Comparison of ENCODE assay signal across 8 mouse cellular contexts in genomic region chr16:20672965-20673705, GRCm38 (mm10). TPM values are rescaled to one million over a fixed set of nuclear protein-coding genes. Genes with fewer than 3 reads are reported as not detected.
A peak's percentile ranks its signal among the peaks of the same experiment; 100 is the strongest.
DNase-seq lines count a peak whose midpoint lies in the region; ATAC-seq and TF ChIP-seq lines count a peak whose summit lies in the region.

No protein-coding gene starts in this region.

- DNase-seq in left cerebral cortex, adult 2 months (ENCODE audit: extremely low spot score in 1 of 2, low spot score in 2 of 2) = peak; percentile 54
- DNase-seq in left cerebral cortex, adult 8-10 months (ENCODE audit: low spot score in 2 of 2) = no peak
- peak; percentile 49 to 74 for DNase-seq in cerebellum, adult 18-20 months
- DNase-seq in frontal cortex, postnatal 14 days (ENCODE audit: low spot score in 2 of 2) = peak; percentile 20 to 25
- DNase-seq in hindbrain, embryonic 14.5 days (ENCODE audit: low spot score) = no peak
- peak; percentile 51 for DNase-seq in limb, embryonic 11.5 days (ENCODE audit: low spot score)

- TF ChIP-seq CTCF in left cerebral cortex, adult 2 months (IDR thresholded peaks at IDR 0.05) = no peak
- no peak for TF ChIP-seq CTCF in testis, adult 2 months (IDR thresholded peaks at IDR 0.05; ENCODE audit: control insufficient read depth, insufficient read depth, insufficient replicate concordance, low read depth, low read length)

- peak overlapping the region; percentile 79 for H3K27ac ChIP-seq in left cerebral cortex, adult 2 months
- H3K27ac ChIP-seq in hindbrain, embryonic 14.5 days = peak overlapping the region; percentile 86
- peak overlapping the region; percentile 94 for H3K27ac ChIP-seq in limb, embryonic 11.5 days (replicated peaks; ENCODE audit: low read depth, low read length)
- H3K27ac ChIP-seq in midbrain, embryonic 12.5 days (replicated peaks) = peak overlapping the region; percentile 95
- peak overlapping the region; percentile 55 for H3K27ac ChIP-seq in testis, adult 2 months (ENCODE audit: control insufficient read depth, insufficient read depth, low read depth, low read length)

- TF ChIP-seq POLR2A in testis, adult 2 months (IDR thresholded peaks at IDR 0.05; ENCODE audit: control insufficient read depth, low read depth, low read length) = no peak

- intact Hi-C loops in left cerebral cortex, adult 2 months (cut with DNase I) = loop anchor here (2.0 kb wide), 1 partner anchor 22 kb away; the partner anchor contains the start of gene Psmd2

- WGBS in hindbrain, embryonic 14.5 days = under 1% methylated on average over 47 of the region's 78 CpGs
- WGBS in limb, embryonic 11.5 days = under 1% methylated on average over 55 of the region's 78 CpGs
- under 1% methylated on average over 40 of the region's 78 CpGs for WGBS in midbrain, embryonic 12.5 days

- peak overlapping the region; percentile 65 for H3K4me3 ChIP-seq in left cerebral cortex, adult 2 months
- peak overlapping the region; percentile 98 for H3K4me3 ChIP-seq in hindbrain, embryonic 14.5 days (replicated peaks; ENCODE audit: low read length)
- H3K4me3 ChIP-seq in limb, embryonic 11.5 days (ENCODE audit: low read depth, low read length) = peak overlapping the region; percentile 96
- peak overlapping the region; percentile 93 for H3K4me3 ChIP-seq in midbrain, embryonic 12.5 days
- peak overlapping the region; percentile 89 for H3K4me3 ChIP-seq in testis, adult 2 months (ENCODE audit: control insufficient read depth, low read depth, low read length)

- no peaks in the 10 kb centered on the region for H3K9me3 ChIP-seq in hindbrain, embryonic 14.5 days (ENCODE audit: control insufficient read depth, low read length)
- H3K9me3 ChIP-seq in limb, embryonic 11.5 days (ENCODE audit: control insufficient read depth, low read length) = no peaks in the 10 kb centered on the region
- H3K9me3 ChIP-seq in midbrain, embryonic 12.5 days = no peaks in the 10 kb centered on the region

- no peaks in the 10 kb centered on the region for H3K27me3 ChIP-seq in hindbrain, embryonic 14.5 days (ENCODE audit: control insufficient read depth, insufficient read depth, low read length)
- H3K27me3 ChIP-seq in limb, embryonic 11.5 days (ENCODE audit: control insufficient read depth, insufficient read depth, low read length) = no peaks in the 10 kb centered on the region
- H3K27me3 ChIP-seq in midbrain, embryonic 12.5 days = no peaks in the 10 kb centered on the region
- H3K27me3 ChIP-seq in testis, adult 2 months (ENCODE audit: control insufficient read depth, insufficient read depth, low read length) = no peaks in the 10 kb centered on the region

- peak overlapping the region; percentile 97 for H3K4me2 ChIP-seq in hindbrain, embryonic 14.5 days (replicated peaks)
- H3K4me2 ChIP-seq in limb, embryonic 11.5 days (ENCODE audit: low read depth, severe bottlenecking) = peak overlapping the region; percentile 82
- H3K4me2 ChIP-seq in midbrain, embryonic 12.5 days (replicated peaks) = peak overlapping the region; percentile 90

- peak; percentile 87 for ATAC-seq in hindbrain, embryonic 14.5 days (ENCODE audit: low FRiP score)
- peak; percentile 79; the same call in 1 of the 2 replicates for ATAC-seq in limb, embryonic 11.5 days (ENCODE audit: insufficient number of reproducible peaks, low FRiP score, low TSS enrichment, low read depth)
- peak; percentile 86 for ATAC-seq in midbrain, embryonic 12.5 days (ENCODE audit: low FRiP score, low read depth)

- peaks cover 18% of the 10 kb centered on the region for H3K4me1 ChIP-seq in hindbrain, embryonic 14.5 days (replicated peaks; ENCODE audit: control insufficient read depth, insufficient read depth, low read length)
- H3K4me1 ChIP-seq in limb, embryonic 11.5 days (ENCODE audit: control insufficient read depth, insufficient read depth, low read length) = peaks cover 12% of the 10 kb centered on the region
- H3K4me1 ChIP-seq in midbrain, embryonic 12.5 days = peaks cover 19% of the 10 kb centered on the region
- peaks cover 9% of the 10 kb centered on the region for H3K4me1 ChIP-seq in testis, adult 2 months (ENCODE audit: control insufficient read depth, insufficient read depth, low read length)

- peak overlapping the region; percentile 95 for H3K9ac ChIP-seq in hindbrain, embryonic 14.5 days
- peak overlapping the region; percentile 95 for H3K9ac ChIP-seq in limb, embryonic 11.5 days (ENCODE audit: low read length)
- peak overlapping the region; percentile 97 for H3K9ac ChIP-seq in midbrain, embryonic 12.5 days (replicated peaks)

- H3K36me3 ChIP-seq in hindbrain, embryonic 14.5 days (replicated peaks; ENCODE audit: control insufficient read depth, insufficient read depth) = peaks cover 35% of the 10 kb centered on the region
- peaks cover 17% of the 10 kb centered on the region for H3K36me3 ChIP-seq in limb, embryonic 11.5 days (ENCODE audit: control insufficient read depth, insufficient read depth, low read length)
- peaks cover 34% of the 10 kb centered on the region for H3K36me3 ChIP-seq in midbrain, embryonic 12.5 days
- peaks cover 4% of the 10 kb centered on the region for H3K36me3 ChIP-seq in testis, adult 2 months (ENCODE audit: control insufficient read depth, insufficient read depth, low read length)

RNA-seq across cellular contexts. Expression of gene Eif4g1, which starts 5.0 kb away (rescaled TPM):
- 100 to 1,000 TPM; 278 to 283 TPM for total RNA-seq in left cerebral cortex, adult 2 months (2021)
- total RNA-seq in left cerebral cortex, adult 8-10 months (2022) = 100 to 1,000 TPM; 253 to 267 (median 263) TPM
- 124 and 130 TPM in 2 replicates for polyA plus RNA-seq in hindbrain, embryonic 14.5 days (2014; fragmentation: Nextera tagmentation; extraction: Ambion mirVana)
- 170 and 190 TPM in 2 replicates for polyA plus RNA-seq in limb, embryonic 11.5 days (2014; fragmentation: Nextera tagmentation; extraction: Ambion mirVana)
- polyA plus RNA-seq in midbrain, embryonic 12.5 days (2016; fragmentation: Nextera tagmentation; extraction: Ambion mirVana) = 191 and 210 TPM in 2 replicates
- polyA plus RNA-seq in testis, adult 2 months (2012; rRNA removed) = 251 and 267 TPM in 2 replicates

RNA-seq across cellular contexts. Expression of gene Fam131a, which starts 19.9 kb away (rescaled TPM):
- total RNA-seq in left cerebral cortex, adult 2 months (2021) = 100 to 1,000 TPM; 320 to 343 TPM
- total RNA-seq in left cerebral cortex, adult 8-10 months (2022) = 100 to 1,000 TPM; 271 to 291 (median 283) TPM
- polyA plus RNA-seq in hindbrain, embryonic 14.5 days (2014; fragmentation: Nextera tagmentation; extraction: Ambion mirVana) = 41.8 and 44.2 TPM in 2 replicates
- 3.5 and 4.1 TPM in 2 replicates for polyA plus RNA-seq in limb, embryonic 11.5 days (2014; fragmentation: Nextera tagmentation; extraction: Ambion mirVana)
- polyA plus RNA-seq in midbrain, embryonic 12.5 days (2016; fragmentation: Nextera tagmentation; extraction: Ambion mirVana) = 17.9 and 18.0 TPM in 2 replicates
- 102 and 116 TPM in 2 replicates for polyA plus RNA-seq in testis, adult 2 months (2012; rRNA removed)

RNA-seq across cellular contexts. Expression of gene Psmd2, which starts 21.7 kb away (rescaled TPM):
- total RNA-seq in left cerebral cortex, adult 2 months (2021) = 100 to 1,000 TPM; 218 to 233 TPM
- 100 to 1,000 TPM; 222 to 245 (median 230) TPM for total RNA-seq in left cerebral cortex, adult 8-10 months (2022)
- 329 and 358 TPM in 2 replicates for polyA plus RNA-seq in hindbrain, embryonic 14.5 days (2014; fragmentation: Nextera tagmentation; extraction: Ambion mirVana)
- polyA plus RNA-seq in limb, embryonic 11.5 days (2014; fragmentation: Nextera tagmentation; extraction: Ambion mirVana) = 480 and 491 TPM in 2 replicates
- 432 and 443 TPM in 2 replicates for polyA plus RNA-seq in midbrain, embryonic 12.5 days (2016; fragmentation: Nextera tagmentation; extraction: Ambion mirVana)
- polyA plus RNA-seq in testis, adult 2 months (2012; rRNA removed) = 241 and 287 TPM in 2 replicates

RNA-seq across cellular contexts. Expression of gene Ece2, which starts 43.5 kb away (rescaled TPM):
- 10 to 100 TPM; 24.7 to 28.9 TPM for total RNA-seq in left cerebral cortex, adult 2 months (2021)
- 10 to 100 TPM; 28.2 to 33.5 (median 30.5) TPM for total RNA-seq in left cerebral cortex, adult 8-10 months (2022)
- 10.6 and 12.1 TPM in 2 replicates for polyA plus RNA-seq in hindbrain, embryonic 14.5 days (2014; fragmentation: Nextera tagmentation; extraction: Ambion mirVana)
- 3.0 and 3.4 TPM in 2 replicates for polyA plus RNA-seq in limb, embryonic 11.5 days (2014; fragmentation: Nextera tagmentation; extraction: Ambion mirVana)
- 7.8 and 9.7 TPM in 2 replicates for polyA plus RNA-seq in midbrain, embryonic 12.5 days (2016; fragmentation: Nextera tagmentation; extraction: Ambion mirVana)
- polyA plus RNA-seq in testis, adult 2 months (2012; rRNA removed) = 0.35 and 0.41 TPM in 2 replicates

RNA-seq across cellular contexts. Expression of gene Polr2h, which starts 44.3 kb away (rescaled TPM):
- 10 to 100 TPM; 22.5 to 28.6 TPM for total RNA-seq in left cerebral cortex, adult 2 months (2021)
- total RNA-seq in left cerebral cortex, adult 8-10 months (2022) = 10 to 100 TPM; 19.6 to 26.6 (median 21.2) TPM
- 93.2 and 95.9 TPM in 2 replicates for polyA plus RNA-seq in hindbrain, embryonic 14.5 days (2014; fragmentation: Nextera tagmentation; extraction: Ambion mirVana)
- 136 and 140 TPM in 2 replicates for polyA plus RNA-seq in limb, embryonic 11.5 days (2014; fragmentation: Nextera tagmentation; extraction: Ambion mirVana)
- 84.5 and 87.6 TPM in 2 replicates for polyA plus RNA-seq in midbrain, embryonic 12.5 days (2016; fragmentation: Nextera tagmentation; extraction: Ambion mirVana)
- polyA plus RNA-seq in testis, adult 2 months (2012; rRNA removed) = 10.1 and 11.0 TPM in 2 replicates

Comparison
In these comparisons a context has a peak if more than half of its experiments do, and no peak if none do; other contexts are left out.
1. DNase-seq: peak in left cerebral cortex, adult 2 months (2 of 2), cerebellum, adult 18-20 months (2 of 2), frontal cortex, postnatal 14 days (2 of 2) and limb, embryonic 11.5 days (single experiment); none in left cerebral cortex, adult 8-10 months (0 of 2) and hindbrain, embryonic 14.5 days (single experiment).
2. Peak in every context shown above with its lines, with median percentiles within 50 percentile points of each other: H3K27ac ChIP-seq, H3K4me3 ChIP-seq, ATAC-seq, H3K4me2 ChIP-seq and H3K9ac ChIP-seq.